Mouse (Mus musculus) C2C12 (cell line): ENCODE results near the gene Cyyr1.

Experiments
- CEBPB ChIP-seq: IDR thresholded peaks from one replicate; pipeline ENCODE4 v1.6.1; 2011; ENCODE audit warnings: low read depth, mild to moderate bottlenecking, control low read depth, moderate library complexity
- CTCF ChIP-seq: IDR thresholded peaks from one replicate; pipeline ENCODE4 v1.5.1; 2011; ENCODE audit not compliant: control insufficient read depth, insufficient read depth, insufficient read length
- FOSL1 ChIP-seq: IDR thresholded peaks from one replicate; pipeline ENCODE4 v1.8.0; 2011; ENCODE audit warnings: mild to moderate bottlenecking, low read length; ENCODE audit not compliant: poor library complexity, insufficient read depth, severe bottlenecking
- MAX ChIP-seq: IDR thresholded peaks from one replicate; pipeline ENCODE4 v1.6.1; 2011; ENCODE audit warnings: mild to moderate bottlenecking, control low read depth
- MYOG ChIP-seq: IDR thresholded peaks from one replicate; pipeline ENCODE4 v1.6.1; 2011; ENCODE audit not compliant: control insufficient read depth, insufficient read length; ENCODE audit errors: extremely low read depth
- USF1 ChIP-seq: IDR thresholded peaks from one replicate; pipeline ENCODE4 v1.6.1; 2011; ENCODE audit warnings: low read depth, mild to moderate bottlenecking, control low read depth, moderate library complexity

DNA sequence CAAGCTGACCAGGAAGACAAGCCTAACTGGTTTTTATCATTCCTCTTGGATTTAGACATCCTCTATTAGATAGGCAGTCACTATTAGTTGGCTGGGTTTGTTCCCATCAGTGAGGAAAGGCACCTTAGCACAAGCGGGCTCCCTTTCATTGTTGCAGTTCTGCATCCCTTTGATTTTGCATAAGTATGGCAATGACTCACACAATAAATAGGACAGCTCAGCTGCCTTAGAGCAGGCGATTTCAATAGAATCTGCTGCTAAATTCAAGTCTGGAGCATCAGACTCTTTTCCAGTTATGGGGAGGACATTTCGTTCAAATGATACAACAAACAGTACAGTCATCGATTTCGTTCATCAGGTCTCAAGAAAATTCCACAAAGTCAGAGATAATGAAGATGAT lies 49.8 kb downstream of the Cyyr1 start:
- TF ChIP-seq CTCF (no peak), CEBPB (no peak), USF1 (no peak), MYOG (no peak), MAX (no peak), FOSL1 (no peak)
